Mouse (Mus musculus): ENCODE results near the gene Gpr3.

The Gpr3 gene

DNA sequence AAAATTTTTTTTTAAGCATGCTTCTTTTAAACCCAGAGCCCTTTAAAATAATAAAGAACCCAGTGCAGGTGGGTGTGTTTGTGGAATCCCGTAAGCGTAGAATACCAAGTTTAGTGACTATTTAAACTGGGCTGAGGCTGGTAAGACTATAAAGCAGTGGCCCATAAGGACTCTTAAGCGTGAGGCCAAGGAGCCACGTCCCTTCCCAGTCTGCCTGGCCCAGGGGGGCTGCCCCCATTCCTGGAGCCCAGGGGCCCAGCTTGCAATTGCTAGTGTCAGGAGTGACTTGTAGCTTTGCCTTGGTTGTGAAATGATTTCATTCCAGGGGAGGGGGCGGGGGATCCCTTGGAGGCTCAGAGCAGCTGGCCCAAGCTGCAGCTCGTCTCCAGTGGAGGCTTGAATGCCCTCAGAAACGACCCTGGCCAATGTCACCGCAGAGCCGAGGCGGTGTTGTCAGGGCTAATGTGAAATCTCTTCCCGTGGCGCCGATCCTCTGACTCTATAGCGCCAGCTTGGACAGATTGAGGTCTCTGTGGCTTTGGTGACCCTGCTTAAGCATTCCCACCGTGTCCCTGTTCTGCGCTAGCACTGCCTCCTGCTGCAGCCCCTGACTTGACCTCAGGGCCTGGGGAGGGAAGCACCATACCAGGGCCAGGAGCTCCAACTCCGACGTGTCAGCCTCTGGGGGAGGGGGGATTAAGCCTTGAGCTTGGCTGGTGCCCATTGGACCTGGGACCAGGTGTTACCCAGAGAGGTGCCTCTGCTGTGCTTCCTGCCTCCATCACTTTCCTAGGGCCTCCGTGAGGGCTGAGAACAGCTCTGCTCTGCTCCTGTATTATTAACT, 13.8 kb downstream of the Gpr3 start:
- peak in 1 of 2 experiments; percentile 31 for DNase-seq (ENCODE audit: low spot score in 2 of 2)

DNA sequence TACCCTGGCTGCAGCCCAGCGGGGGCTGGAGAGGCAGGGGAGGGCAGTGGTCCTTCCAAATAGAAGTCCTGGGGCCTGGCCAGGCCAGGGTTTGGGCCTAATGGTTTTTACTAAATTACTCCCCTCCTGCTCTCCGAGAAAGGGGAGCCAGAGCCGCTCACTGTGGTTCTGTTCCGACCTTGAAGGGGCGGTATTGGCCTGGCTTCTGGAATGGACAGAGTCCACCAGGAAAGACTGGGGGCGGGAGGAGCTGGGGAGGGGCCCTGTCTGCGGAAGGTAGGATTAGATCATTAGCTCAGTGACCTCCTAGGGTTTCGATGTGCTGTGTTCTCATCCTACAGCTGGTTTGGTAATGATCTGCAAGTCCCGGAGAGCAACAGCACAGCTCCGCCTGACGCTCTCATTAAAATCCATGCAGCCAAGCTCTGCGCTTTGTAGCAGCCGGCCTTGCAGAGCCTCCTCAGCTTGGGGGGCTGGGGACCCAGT, 14.5 kb downstream of the Gpr3 start:
- DNase-seq (ENCODE audit: low spot score in 2 of 2): peak in 1 of 2 experiments; percentile 37

DNA sequence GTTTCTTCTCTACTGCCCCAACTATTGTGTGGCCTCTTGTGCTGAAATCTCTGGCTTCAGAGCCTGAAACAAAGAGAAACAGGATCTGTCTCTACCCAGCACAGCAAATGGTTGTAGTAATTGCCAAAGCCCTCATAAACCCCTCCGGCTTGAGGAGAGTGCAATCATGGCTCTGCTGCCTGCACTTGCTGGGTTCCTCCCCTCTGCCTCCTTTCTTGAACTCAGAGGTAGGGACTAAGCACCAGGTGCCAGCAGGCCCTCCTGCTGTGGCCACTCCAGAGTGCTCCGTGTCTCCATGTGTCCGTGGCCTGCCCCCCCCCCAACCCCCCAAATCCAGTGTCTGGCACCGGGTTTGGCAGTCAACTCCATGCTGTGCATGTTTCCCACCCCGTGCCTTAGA, 15.0 kb downstream of the Gpr3 start:
- DNase-seq (ENCODE audit: low spot score in 2 of 2): no peak

DNA sequence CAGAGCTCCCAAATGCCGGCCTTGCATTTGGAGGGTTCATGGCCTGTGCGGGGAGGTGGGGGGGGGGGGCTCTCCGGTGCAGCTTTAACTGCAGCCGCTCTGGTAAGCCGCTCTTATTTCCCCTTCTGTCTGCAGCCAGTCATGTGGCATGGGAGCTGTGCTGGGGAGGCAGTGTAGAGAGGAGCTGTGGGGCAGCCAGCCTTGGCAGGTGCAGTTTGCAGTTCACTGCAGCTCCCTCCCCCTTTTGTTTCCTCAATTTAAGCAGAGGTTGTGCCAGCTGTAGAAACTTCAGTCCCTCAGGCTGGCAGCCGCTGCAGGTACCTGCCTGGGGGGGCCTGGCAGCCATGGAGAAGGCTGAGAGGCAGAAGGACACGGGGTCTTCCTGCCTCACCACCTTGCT, 15.5 kb downstream of the Gpr3 start:
- DNase-seq (ENCODE audit: low spot score in 2 of 2): no peak

DNA sequence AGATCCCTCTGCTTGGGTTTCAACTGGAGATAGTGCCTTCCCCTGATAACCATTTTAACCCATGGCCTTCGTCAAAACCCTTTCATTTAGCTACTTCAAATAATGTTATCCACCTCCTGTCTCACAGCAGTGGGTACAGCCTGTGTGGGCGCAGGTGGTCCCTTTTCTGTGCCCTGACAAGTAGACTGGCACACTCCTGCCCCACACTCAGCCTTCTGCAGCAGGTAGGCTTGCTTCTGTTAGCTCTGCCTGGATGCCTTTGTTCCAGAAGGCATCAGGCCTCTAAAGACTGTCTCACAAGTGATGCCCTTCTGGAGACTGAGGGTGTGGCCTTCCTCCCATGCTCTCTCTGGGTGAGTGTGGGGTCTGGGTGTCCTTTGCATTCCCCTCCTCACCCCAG, 16.2 kb downstream of the Gpr3 start:
- no peak for DNase-seq (ENCODE audit: low spot score in 2 of 2)

DNA sequence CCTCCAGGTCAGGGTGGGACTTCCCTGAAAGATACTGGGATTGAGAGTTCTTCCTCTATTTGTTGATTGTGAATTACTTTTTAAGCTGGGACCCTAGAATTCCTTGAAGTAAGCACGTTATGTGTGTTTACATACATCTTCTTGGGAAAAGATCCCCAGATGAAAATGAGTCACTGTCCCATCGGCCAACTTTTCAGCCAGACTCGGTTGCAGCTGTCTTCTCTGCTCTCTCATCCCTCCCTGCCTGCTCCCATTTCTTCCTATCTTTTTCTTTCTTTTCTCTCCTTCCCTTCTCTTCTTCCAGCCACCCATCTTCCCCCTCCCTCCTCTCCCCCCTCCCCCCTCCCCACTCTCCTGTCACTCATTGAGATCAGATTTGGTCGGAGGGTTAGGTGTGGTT, 17.3 kb downstream of the Gpr3 start:
- no peak for DNase-seq (ENCODE audit: low spot score in 2 of 2)

DNA sequence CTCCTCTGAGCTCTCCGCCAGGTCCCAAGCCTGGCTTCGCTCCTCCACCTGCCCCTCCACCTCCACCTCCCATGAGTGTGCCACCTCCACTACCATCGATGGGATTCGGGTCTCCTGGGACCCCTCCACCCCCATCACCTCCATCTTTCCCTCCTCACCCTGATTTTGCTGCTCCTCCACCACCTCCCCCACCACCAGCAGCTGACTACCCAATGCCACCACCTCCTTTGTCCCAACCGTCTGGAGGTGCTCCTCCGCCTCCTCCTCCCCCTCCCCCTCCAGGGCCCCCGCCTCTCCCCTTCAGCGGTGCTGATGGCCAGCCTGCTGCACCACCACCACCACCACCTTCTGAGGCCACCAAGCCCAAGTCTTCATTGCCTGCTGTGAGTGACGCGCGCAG, 17.9 kb downstream of the Gpr3 start:
- no peak for DNase-seq (ENCODE audit: low spot score in 2 of 2)

DNA sequence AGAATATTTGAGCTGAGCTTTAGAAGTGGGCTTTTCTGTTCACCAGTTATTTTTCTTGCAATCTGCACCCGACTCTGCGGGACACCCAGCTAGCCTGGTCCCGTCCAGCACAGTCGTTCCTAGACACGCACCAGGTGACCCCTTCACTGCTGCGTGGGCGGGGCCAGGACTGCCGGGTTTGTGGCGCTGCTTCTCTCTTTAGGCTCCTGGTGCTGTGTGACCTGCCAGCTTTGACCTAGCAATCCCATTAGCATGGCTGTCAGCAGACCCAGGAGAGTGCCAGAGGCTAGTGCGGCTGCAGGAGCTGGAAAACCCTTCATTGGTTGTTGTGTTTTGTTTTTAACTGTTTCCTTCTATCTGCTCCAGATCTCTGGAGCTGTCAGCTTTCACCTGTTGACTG, 22.9 kb downstream of the Gpr3 start:
- no peak for DNase-seq (ENCODE audit: low spot score in 2 of 2)

DNA sequence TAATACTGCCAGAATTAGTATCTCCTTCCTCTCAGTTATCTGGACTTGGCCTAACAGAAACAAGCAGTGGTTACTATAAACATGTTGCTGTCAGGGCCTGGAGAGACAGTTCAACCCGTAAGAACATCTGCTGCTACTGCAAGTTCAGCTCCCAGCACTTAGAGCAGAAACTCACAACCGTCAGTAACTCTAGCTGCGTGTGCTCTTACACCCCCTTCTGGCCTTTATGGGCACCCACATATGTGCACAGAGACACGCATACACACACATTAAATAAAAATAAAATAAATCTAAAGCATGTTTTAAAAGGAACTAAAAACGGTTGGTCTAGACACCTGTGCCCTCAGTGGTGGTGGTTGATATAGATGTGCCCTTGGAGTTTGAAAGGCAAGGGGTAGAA, 25.5 kb downstream of the Gpr3 start:
- DNase-seq (ENCODE audit: low spot score in 2 of 2): no peak

DNA sequence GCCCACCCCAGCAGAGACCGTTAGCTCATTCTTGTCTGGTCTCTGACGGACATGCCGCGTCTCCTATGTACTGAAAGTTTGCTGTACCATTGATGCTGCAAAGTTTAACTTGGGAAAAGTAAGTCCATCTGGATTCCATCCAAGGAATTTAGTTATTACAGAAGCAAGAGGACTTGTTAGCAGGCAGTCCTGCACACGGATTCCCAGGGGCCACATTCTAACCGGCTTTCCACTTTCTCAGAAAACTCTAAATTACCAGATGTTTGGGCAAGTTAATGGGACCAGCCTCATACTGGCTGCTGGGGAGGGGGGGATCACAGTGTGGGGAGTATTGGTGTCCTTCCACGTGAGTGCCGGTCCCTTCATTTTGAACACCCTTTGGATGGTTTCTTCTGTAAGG, 26.4 kb downstream of the Gpr3 start:
- no peak for DNase-seq (ENCODE audit: low spot score in 2 of 2)

DNA sequence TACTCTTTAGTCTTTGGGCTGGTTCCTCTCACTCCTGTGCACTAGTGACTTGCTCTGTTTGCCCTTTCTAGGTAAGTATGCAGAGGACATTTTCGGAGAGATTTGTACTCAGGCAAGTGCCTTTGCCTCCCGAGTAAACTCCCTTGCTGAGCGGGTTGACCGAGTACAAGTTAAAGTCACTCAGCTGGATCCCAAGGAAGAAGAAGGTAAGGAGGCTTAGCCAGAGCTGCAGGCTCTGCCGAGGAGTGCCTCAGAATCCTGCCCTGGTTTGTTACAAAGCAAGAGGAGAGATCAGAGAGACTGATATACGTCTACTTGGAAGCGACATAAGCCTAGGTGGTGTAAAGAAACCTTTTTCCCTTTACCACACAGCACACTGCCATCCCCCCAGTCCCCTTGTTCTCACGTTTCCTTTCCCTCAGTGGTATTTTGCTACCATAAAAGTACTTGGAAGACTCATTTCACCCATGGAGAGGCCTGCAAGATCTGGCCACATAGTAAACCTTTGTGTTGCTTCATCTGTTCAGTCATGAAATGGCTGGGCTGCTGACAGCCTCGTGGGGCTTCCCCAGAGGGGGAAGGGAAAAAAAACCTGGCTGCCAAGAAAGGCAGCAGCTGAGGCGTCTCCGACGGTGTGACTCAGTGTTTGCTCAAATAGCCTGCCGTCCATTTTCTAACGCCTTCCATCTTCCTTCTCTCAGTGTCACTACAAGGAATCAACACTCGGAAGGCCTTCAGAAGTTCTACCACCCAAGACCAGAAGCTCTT, 27.3 kb downstream of the Gpr3 start:
- no peak for DNase-seq (ENCODE audit: low spot score in 2 of 2)

DNA sequence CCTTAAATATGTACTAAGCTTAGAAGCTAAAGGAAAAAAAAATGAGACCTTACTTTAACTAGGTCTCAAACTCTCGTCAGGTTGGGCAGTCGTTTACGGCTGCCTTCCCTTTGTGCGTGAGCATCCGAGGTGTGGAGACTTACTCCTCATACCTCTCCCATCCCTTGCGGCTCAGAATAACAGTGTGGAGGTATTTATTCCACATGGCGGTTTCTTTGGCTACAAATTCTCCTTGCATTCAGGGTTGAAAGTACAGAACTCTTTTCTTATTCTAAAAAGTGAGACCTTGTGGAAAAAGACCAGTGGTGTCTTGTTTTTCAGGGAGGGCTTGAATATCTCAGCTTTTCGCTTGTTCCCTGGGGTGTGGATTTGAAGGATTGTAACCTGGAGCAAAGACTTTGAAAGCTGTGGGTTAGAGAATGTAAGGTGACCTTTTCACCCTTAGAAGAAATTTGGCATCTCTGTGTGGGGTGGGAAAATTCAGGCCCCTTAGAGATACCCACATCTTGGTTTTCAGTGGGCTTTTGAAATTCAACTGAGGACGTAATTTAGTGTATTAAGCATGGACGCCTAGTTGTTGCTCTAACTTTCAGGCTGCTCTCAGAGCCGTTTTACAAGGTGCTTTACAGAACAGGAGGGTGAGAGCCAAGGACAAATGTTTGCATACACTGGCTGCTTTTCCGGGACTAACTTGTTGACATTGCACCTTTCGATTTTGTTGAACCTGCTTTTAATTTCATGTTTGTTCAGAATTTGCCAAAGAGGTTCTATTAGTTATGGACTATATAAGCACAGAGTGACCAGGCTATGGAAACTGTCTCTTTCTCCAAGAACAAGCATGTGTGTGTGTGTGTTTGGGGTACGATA, 28.1 kb downstream of the Gpr3 start:
- DNase-seq (ENCODE audit: low spot score in 2 of 2): no peak

DNA sequence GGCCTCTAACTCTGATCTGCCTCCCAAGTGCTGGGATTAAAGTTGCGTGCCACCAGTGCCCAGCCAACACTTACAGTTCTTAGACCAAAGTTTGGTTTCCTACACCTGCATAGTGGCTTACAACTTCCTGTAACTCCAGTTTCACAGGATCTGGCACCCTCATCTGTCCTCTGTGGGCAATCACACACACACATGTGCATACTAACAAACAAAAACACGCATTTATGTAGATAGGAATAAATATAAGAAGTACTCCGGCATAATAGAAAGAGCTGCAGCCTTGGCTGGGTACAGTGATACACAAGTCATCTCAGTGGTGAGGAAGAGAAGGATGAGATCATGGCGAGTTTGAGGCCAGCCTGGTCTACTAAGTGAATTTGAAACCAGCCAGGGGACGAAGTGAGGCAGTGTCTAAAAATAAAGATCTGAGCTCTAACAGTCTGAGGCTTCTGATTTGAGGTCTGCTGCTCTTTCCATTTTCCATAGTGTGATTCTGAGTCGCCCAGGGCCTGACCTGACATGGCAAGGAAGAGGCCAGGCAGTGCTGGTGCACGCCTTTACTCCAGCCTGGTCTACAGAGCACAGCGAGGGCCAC, 29.8 kb downstream of the Gpr3 start:
- no peak for DNase-seq (ENCODE audit: low spot score in 2 of 2)

DNA sequence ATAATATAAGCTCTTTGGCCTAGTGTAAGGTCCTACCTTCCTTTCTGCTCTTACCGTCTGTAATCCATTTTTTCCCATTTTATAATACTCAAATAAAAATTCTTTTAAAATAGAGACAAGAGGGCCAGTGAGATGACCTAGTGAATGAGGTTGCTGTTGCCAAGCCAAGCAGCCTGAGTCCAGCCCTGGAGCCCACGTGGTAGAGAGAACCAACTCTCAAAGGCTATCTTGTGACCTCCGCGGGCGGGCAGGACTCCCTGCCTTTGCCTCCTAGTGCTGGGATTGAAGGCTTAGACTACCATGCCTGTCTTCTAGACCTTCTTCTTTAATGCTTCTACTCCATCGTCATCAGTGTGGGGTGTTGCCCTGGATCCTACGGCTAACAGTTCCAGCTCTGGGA, 33.1 kb downstream of the Gpr3 start:
- DNase-seq (ENCODE audit: low spot score in 2 of 2): no peak

DNA sequence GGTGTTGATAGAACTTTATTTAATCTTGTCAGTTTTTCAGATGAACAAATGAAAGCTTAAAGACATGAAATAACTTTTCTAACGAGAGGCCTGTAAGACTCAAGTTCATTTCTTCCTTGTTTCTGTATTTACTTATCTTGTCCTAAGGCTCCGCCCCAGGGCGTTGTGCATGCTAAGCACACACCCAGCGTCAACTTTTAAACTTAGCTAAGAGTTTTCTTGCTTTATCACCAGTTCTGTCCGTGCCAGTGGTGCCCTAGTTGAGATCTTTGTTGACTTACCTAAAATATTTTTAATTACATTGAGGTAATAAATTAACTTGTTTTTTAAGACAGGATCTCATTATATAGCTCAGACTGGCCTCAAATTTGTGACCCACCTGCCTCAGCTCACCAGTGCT, 34.0 kb downstream of the Gpr3 start:
- no peak for DNase-seq (ENCODE audit: low spot score in 2 of 2)

DNA sequence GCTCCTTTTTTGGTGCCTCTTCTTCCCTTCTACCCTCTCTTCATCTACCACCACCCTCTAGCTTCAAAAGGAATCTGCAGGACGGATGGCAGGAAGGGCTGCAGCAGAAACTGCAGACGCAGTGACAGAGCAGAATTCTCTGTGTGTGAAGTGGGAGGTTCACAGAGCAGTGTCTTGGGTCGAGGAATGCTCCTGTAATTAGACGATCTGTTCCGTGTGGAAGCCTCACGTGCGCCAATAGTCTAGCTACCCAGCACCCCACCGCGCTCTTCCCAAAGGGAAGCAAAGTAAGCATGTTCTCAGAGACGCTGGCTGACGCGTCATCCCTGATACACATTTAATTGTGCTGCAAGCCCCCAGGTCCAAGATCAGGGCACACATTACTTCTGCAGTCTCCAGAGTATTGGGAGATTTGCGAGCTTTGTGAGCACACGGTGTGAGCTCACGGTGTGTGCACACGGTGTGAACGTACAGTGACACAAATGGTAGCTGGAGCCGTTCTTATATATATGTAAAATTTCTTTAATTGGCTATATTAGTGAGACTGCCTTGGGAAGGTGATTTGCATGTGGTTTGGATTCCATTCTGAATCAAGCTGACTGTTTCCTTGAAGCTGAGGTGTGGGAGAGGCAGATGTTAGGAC, 35.5 kb downstream of the Gpr3 start:
- peak; percentile 58 to 70 for DNase-seq (ENCODE audit: low spot score in 2 of 2)

DNA sequence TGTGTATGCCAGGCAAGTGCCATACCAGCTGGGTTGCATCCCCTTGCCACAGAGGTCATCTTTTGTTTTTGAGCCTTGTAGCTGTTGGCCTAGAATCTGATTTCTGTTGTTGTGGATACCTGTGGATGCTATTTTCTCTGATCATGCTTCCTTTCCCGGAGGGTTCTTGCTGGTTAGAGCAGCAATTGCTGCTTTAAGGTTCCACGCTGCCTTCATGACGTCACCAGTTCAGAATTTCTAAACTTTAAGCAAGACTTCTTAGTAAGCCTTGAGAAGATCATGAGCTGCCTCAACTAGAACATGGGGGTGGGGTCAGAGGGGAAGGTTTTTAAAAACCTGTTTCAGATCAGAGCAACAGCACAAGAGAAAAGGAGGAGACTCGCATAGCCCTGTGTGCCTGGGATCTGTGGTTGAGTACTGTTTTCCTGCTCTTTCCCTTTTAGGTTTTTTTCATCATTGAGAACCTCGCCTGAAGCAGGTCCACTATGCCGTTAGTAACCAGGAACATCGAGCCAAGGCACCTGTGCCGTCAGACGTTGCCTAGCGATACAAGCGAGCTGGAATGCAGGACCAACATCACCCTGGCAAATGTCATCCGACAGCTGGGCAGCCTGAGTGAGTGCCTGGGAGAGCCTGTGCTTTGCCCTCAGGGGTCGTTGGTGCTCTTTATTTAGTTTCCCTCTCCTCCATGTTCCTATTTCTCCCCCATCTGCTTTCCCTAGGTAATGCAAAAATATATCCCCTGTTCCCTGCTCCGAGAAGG, 36.2 kb downstream of the Gpr3 start:
- no peak for DNase-seq (ENCODE audit: low spot score in 2 of 2)

DNA sequence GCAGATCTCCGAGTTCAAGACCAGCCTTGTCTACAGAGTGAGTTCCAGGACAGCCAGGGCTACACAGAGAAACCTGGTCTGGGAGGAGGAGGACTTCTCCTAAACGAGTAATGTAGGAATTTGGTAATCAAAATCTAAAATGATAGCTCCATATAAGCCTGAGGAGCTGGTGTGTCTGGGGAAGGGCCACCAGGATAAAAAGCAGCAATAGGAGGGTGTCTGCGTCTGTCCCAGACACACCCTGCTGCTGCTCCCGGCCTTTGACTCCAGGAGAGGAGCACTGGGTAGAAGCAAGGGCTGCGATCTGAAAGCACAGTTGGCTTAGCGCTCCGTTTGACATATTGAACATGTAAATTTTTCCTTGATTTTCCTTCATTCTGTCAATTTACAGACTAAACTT, 37.1 kb downstream of the Gpr3 start:
- DNase-seq (ENCODE audit: low spot score in 2 of 2): no peak

DNA sequence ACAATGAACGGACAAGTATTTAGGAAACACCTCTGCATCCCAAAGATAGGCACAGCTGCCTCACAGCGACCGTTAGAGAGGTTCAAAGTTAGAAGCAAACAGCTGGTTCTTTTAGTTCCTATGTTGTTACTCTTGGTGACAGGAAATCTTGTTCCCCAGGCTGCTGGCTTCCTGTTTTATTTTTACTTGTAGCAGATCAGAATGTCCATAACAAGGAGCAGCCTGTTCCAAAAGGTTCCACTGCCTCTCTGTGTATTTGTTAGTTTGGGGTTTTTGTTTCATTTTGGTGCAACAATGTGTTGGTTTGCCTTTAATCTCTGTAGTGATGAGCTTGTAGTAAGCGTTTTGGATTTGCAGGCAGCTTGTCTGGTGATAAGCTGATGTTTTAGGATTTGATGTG, 38.0 kb downstream of the Gpr3 start:
- no peak for DNase-seq (ENCODE audit: low spot score in 2 of 2)

DNA sequence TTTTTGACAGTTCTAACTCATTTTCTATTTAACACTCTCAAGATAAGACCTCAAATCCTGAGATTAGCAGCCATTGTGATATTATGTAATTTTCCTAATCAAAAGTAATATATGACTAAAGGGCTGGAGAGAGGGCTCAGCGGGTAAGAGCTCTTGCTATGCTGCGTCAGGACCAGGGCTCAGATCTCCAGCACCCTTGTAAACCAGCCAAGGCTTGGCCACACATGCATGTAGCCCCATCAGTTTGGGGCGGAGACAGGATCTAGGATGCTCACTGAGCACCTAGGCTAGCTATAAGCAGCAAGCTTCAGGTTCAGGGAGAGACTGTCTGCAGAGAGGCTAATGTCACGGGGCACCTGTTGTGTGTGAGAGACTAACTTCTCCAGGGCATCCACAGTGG, 39.9 kb downstream of the Gpr3 start:
- no peak for DNase-seq (ENCODE audit: low spot score in 2 of 2)

All from right cerebral cortex, postnatal 10 days (tissue).